Mouse (Mus musculus): ENCODE results near the gene Ccdc124. TPM values are rescaled to one million over a fixed set of nuclear protein-coding genes. Genes with fewer than 3 reads are reported as not detected.

The Ccdc124 gene
- total RNA-seq, 4 experiments from 2014 or later = 37.9 to 47.4 (median 45.7) TPM

- DNase-seq (ENCODE audit: low spot score) = no peak
These were observed 27.2 kb downstream of the Ccdc124 start for GRCm38 (mm10) chr8:70846371-70847154.

GRCm38 (mm10) chr8:70845108-70845507 lies 28.6 kb downstream of the Ccdc124 start:
- DNase-seq (ENCODE audit: low spot score) = no peak

GRCm38 (mm10) chr8:70844523-70844922 lies 29.2 kb downstream of the Ccdc124 start:
- DNase-seq (ENCODE audit: low spot score) = peak; percentile 88

GRCm38 (mm10) chr8:70843941-70844340 lies 29.8 kb downstream of the Ccdc124 start:
- DNase-seq (ENCODE audit: low spot score) = no peak

- no peak for DNase-seq (ENCODE audit: low spot score)
These were observed 30.4 kb downstream of the Ccdc124 start for GRCm38 (mm10) chr8:70843214-70843773.

GRCm38 (mm10) chr8:70842484-70842883 lies 31.3 kb downstream of the Ccdc124 start:
- DNase-seq (ENCODE audit: low spot score) = no peak

- peak; percentile 93 for DNase-seq (ENCODE audit: low spot score)
These were observed 32.3 kb downstream of the Ccdc124 start for GRCm38 (mm10) chr8:70841147-70842072.

- DNase-seq (ENCODE audit: low spot score) = no peak
These were observed 33.1 kb downstream of the Ccdc124 start for GRCm38 (mm10) chr8:70840590-70840989.

GRCm38 (mm10) chr8:70839408-70840351 lies 34.1 kb downstream of the Ccdc124 start, which contains the start of gene Arrdc2:
TSS of gene Arrdc2 (minus strand) at chr8:70839720.
- peak; percentile 99 for DNase-seq (ENCODE audit: low spot score)

- no peak for DNase-seq (ENCODE audit: low spot score)
These were observed 34.9 kb downstream of the Ccdc124 start for GRCm38 (mm10) chr8:70838654-70839407.

GRCm38 (mm10) chr8:70836666-70837065 lies 37.1 kb downstream of the Ccdc124 start:
- DNase-seq (ENCODE audit: low spot score) = no peak

GRCm38 (mm10) chr8:70834071-70834470 lies 39.7 kb downstream of the Ccdc124 start:
- DNase-seq (ENCODE audit: low spot score) = no peak

GRCm38 (mm10) chr8:70833520-70833919 lies 40.2 kb downstream of the Ccdc124 start:
- peak; percentile 72 for DNase-seq (ENCODE audit: low spot score)

- DNase-seq (ENCODE audit: low spot score) = peak; percentile 45
These were observed 40.7 kb downstream of the Ccdc124 start for GRCm38 (mm10) chr8:70833018-70833482.

GRCm38 (mm10) chr8:70832371-70832770 lies 41.4 kb downstream of the Ccdc124 start:
- no peak for DNase-seq (ENCODE audit: low spot score)

- DNase-seq (ENCODE audit: low spot score) = no peak
These were observed 42.2 kb downstream of the Ccdc124 start for GRCm38 (mm10) chr8:70831517-70831916.

GRCm38 (mm10) chr8:70827796-70828195 lies 45.9 kb downstream of the Ccdc124 start:
- no peak for DNase-seq (ENCODE audit: low spot score)

- DNase-seq (ENCODE audit: low spot score) = no peak
These were observed 46.7 kb downstream of the Ccdc124 start for GRCm38 (mm10) chr8:70827010-70827409.

- no peak for DNase-seq (ENCODE audit: low spot score)
These were observed 47.9 kb downstream of the Ccdc124 start for GRCm38 (mm10) chr8:70825816-70826215.

GRCm38 (mm10) chr8:70823802-70824201 lies 49.9 kb downstream of the Ccdc124 start:
- DNase-seq (ENCODE audit: low spot score) = no peak

Measured in heart, adult 8-10 months (tissue).